Mouse (Mus musculus) E14TG2a.4 (cell line): ENCODE measurements at regions not wholly inside any gene's neighbourhood (a gene's known extent, or its start where the extent isn't known, plus 50 kb on each side); places are given as distances from the start of the nearest gene placed in this dataset.
"Not testable (repeated sequence)": the region's sequence is repeated elsewhere in the genome, so short reads cannot be mapped to it uniquely, and the experiment has no call there.

Source experiments
- CTCF ChIP-seq: conservative IDR thresholded peaks from 2 replicates; pipeline ENCODE4 v1.5.1; 2014; ENCODE audit warnings: low read length
- NANOG ChIP-seq: IDR thresholded peaks from 2 replicates; pipeline ENCODE4 v1.6.1; 2014; ENCODE audit warnings: borderline replicate concordance, low read length, mixed read lengths
- POU5F1 ChIP-seq: IDR thresholded peaks from 2 replicates; pipeline ENCODE4 v1.6.1; 2014; ENCODE audit warnings: low read length, borderline replicate concordance

GRCm38 (mm10) chr14:53045331-53045730 lies 549.8 kb upstream of the Olfr1507 start:
- TF ChIP-seq CTCF = peak; percentile 70
- TF ChIP-seq NANOG, POU5F1: not testable (repeated sequence)
